Mouse (Mus musculus) adrenal gland, postnatal 10 days (tissue): ENCODE data around the gene Bri3bp. TPM values are rescaled to one million over a fixed set of nuclear protein-coding genes. Genes with fewer than 3 reads are reported as not detected.
A peak's percentile ranks its signal among the peaks of the same experiment; 100 is the strongest.
"Not testable (repeated sequence)": the region's sequence is repeated elsewhere in the genome, so short reads cannot be mapped to it uniquely, and the experiment has no call there.

Source experiments
- DNase-seq: peaks from one replicate; pipeline ENCODE4 v3.0.0; 2021; ENCODE audit warnings: mixed read lengths
- total RNA-seq, 2 experiments: library from RNA; stranded (reverse); gene quantifications; 2 replicates each; pipeline ENCODE4 v1.2.3; 2021

The Bri3bp gene
- total RNA-seq, 2 experiments from 2014 or later = 31.6 to 37.1 TPM

DNA sequence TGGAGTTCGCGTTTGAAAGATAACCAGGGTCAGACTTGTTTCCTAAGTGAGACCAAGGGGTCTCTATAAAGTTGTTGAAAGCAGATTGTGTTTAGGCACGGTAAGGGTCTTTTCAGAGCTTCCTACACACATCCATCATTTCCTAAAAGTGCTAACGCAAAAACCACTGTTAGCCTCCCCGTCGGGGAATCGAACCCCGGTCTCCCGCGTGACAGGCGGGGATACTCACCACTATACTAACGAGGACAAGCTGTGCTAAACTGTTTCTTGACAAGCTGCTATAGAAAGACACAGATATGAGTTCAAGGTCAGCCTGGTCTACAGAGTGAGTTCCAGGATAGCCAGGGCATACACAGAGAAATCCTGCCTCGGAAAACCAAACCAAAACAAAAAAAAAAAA, 32.5 kb upstream of the Bri3bp start:
- DNase-seq = peak; percentile 90

DNA sequence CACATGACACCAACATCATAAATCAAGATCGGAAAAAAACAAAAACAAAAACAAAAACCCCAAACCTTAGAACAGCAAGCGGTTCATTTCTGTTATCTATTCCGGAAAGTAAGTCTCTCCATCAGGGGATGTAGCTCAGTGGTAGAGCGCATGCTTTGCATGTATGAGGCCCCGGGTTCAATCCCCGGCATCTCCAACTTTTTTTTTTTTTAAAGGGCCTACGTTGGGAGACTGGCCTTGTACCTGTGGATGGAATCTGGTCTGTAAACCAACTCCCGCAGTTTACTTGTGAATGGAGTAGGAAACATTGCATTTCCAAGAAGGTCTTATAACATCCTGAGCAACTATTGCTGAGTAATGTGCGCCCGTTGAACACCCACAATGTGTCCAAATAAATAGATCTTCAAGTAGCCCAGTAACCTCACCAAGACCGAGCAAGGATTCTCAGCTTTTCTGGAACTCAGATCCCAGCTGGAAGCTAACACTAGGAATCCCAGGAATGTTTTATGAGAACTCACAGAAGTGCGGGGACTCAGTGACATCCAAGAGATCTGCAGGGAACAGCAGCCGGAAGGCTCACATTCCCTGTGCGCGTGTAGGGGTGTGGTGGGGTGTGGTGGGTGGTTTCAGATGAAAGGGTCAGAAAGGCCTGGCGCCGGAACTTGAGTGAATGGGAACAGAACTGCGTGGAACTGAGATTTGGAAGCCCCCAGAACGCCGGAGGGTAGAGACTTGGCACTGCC, 31.8 kb upstream of the Bri3bp start:
- peak; percentile 64 for DNase-seq

DNA sequence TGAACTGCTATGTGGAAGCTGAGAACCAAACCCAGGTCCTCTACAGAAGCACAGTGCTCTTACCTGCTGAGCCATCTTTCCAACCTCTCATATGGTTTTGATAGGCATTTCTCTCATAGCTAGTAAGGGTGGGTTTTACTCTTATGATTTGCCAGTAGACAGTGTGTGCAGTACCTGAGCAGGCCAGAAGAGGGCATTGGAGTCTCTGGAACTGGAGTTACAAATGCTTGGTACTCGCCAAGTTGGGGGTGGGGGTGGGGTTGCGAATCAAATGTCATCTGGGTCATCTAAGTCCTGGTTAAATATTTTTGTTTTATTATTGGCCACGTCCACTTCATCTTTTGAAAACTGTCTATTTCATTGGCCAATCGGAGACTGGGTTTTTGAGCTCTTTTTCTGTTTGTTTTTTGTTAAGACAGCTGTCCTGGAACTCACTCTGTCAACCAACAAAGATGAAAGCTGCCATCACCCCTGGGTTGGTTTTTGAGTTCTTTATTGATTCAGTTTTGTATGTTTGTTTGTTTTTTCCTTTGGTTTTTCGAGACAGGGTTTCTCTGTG, 29.3 kb upstream of the Bri3bp start:
- DNase-seq = peak; percentile 83

- DNase-seq = not testable (repeated sequence)
Measured at GRCm38 (mm10) chr5:125412536-125412935, 28.8 kb upstream of the Bri3bp start.

DNA sequence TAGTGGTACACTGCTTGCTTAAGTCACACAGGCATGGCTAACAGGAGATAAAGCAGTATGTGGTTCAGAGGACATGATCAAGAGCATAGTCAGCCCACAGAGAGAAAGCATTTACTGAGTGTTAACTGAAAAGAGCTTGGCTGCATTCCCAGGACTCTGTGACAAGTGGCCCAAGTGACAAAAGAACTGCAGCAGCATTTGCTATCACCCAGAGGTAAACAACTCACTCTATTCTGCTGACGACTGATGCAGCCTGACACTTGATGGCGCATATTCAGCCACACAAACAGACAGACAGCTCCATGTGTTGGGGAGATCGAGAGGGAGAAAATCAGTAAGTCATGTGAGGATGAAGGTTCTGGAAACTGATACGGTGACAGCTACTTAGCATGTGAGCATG, 27.6 kb upstream of the Bri3bp start:
- DNase-seq = no peak

GRCm38 (mm10) chr5:125416183-125416582, 25.2 kb upstream of the Bri3bp start:
- no peak for DNase-seq

GRCm38 (mm10) chr5:125418636-125419035, 22.7 kb upstream of the Bri3bp start:
- no peak for DNase-seq

DNA sequence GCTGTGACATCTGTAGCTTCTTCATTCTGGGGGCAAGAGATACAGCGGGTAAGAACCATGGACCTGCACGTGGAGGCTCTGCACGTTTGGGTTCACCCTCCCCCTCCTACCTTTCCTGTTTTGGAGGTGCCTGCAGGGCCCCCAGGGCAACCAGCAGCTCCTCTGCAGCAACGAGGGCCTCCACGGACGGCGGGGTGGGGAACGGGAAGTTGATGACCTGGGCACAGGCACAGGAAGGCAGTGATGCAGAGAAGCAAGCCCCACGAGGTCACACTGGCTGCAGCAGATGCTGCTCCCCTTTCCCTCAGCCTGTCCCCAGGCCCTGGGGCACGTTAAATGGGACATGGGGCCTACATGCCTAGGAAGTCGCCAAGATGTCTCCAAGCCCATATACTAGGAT, 22.2 kb upstream of the Bri3bp start:
- DNase-seq = no peak

DNA sequence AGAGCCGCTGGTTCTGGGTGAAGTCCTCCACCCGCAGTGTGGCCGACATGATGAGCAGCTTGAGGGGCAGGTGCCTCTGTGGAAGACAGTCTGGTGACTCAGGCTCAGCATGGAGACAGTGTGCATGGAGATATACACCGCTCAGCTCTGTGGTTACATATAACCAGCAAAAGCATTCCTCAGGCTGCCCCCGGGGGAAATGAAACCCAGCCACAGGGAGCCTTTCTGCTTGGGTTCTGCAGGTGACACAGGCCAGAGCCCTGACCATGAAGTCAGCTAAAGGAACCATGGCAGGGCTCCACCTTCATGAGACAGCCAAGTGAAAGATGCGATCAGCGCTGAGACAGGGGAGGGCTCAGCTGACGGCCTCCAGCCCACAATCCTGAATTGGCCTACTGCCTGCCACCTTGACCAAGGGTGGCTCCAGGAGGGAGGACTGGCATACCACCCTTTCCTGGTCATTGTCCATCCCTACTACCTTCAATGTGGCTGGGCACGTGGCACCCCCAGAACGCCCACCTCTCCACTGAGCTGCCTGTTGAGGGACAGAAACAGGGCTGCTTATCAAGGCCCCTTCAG, 15.6 kb upstream of the Bri3bp start:
- no peak for DNase-seq

GRCm38 (mm10) chr5:125426343-125426742, 15.0 kb upstream of the Bri3bp start:
- peak; percentile 27 for DNase-seq

GRCm38 (mm10) chr5:125432324-125432723, 9.0 kb upstream of the Bri3bp start:
- DNase-seq = not testable (repeated sequence)

DNA sequence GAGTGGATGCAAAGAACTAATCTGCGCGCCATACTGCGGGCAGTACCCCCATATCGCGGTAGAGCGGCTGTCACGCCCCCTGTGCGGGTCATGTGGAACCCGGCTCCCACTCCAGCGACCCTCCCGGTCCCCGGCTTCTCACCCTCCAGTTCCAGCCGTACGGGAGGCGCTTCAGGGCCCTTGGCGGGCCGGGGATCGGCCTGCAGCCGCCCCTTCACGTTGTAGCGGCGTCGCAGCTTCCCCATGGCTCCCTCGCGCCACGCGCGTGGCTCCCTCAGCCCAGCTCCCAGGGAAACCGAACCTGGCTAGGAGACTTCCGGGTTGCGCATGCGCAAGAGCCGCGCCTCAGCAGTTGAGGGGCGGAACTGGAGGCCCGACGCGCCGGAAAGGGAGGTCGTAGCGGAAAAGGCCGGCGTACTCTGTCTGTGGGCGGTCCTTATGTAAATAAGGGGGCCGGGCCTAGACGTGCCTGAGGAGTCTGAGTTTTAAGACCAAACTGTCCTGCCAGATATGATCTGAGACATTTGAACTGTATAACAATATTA, 7.5 kb upstream of the Bri3bp start, which contains the start of gene Dhx37:
Dhx37 (minus strand) TSS at position 329 of the 545 bp plus-strand sequence.
- peak; percentile 95 for DNase-seq

- DNase-seq = not testable (repeated sequence)
Measured at GRCm38 (mm10) chr5:125434347-125434746, 7.0 kb upstream of the Bri3bp start.

DNA sequence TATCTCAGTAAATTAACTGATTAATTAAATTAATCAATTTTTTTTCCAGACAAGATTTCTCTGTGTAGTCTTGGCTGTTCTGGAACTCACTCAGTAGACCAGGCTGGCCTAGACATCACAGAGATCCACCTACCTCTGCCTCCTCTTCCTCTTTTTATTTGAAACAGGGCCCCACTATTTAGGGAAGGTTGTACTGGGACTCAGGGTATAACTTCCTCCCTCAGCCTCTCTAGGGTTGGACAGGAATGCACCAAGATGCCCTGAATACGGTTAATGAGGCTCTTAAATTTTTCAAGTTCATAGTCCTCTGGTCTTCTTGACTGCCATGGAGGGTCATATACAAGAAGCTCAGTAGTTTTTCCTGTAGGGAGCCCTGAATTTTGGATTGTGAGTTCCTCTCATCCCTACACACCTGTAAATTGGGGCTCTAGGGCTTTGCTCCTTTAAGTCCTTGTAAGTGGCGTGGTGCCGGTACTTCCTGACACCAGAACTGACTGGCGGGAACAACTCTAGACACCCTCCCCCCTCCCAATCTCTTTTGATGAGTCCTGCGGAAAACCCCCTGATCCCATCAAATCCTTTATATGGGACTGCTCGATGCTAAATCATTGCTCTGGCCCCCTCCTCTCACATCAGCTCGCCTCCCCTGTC, 660 bp upstream of the Bri3bp start:
- no peak for DNase-seq

DNA sequence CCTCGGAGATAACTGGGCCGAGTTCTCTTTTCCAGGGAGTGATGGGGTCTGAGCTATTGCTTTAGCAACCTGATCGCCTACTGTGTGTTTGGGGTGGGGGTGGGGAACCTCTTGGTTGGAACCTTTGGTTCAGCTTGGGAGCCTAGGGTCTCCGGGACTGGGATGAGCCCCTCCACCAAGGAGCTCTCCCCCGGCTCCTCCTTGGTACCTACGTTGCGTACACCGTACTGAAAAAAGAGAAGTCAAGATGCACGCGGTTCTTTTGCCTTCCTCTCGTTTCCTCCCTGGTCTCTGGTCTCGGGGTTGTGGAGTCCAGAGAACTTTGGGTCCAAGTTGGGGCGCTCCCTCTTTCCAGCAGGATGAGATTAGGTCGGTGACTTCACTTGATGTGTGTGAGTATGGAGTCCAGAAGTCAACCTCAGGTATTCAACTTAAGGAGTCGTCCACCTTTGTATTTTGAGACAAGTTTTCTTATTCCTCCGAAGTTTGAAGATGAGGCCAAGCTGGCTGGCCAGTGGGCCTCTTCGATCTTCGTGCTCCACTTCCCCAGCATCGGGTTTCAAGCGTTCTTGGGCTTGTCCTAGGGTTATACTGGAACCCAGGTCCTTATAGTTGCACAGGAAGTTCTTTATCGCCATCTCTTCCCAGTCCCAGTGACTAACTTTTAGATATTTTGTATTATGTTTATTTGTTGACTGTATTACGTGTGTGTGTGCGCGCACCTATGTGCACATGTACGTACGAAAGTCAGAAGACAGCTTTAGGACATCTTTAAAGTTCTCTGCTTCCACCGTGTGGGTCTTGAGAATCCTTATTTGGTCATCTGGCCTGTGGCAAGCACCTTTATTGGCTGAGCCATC, 998 bp downstream of the Bri3bp start:
- no peak for DNase-seq

GRCm38 (mm10) chr5:125443335-125443734, 2.0 kb downstream of the Bri3bp start:
- no peak for DNase-seq

- no peak for DNase-seq
Measured at GRCm38 (mm10) chr5:125443915-125444314, 2.5 kb downstream of the Bri3bp start.

DNA sequence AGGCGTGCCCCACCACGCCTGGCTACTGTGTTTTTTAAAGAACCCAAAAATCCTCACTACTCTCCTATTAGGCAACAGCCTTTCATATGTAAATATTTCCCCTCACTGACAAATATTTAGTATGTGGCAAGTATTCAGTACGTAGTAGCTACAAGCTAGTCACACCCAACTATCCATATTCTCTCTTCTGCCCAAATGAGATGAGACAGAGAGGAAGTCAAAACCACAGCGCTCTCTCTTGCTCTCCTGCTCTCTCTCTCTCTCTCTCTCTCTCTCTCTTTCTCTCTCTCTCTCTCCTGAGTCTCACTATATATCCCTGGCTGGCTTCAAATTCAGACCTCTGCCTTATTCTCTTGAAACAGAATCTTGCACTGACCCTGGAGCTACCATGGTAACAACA, 3.2 kb downstream of the Bri3bp start:
- no peak for DNase-seq

GRCm38 (mm10) chr5:125446344-125446743, 5.0 kb downstream of the Bri3bp start:
- no peak for DNase-seq

GRCm38 (mm10) chr5:125448026-125448425, 6.7 kb downstream of the Bri3bp start:
- DNase-seq = peak; percentile 51

- DNase-seq = no peak
Measured at GRCm38 (mm10) chr5:125448631-125449030, 7.3 kb downstream of the Bri3bp start.

GRCm38 (mm10) chr5:125449306-125449705, 7.9 kb downstream of the Bri3bp start:
- no peak for DNase-seq
